Mouse (Mus musculus) spleen, adult 18-20 months (tissue): ENCODE results near the gene Sertad2.
A peak's percentile ranks its signal among the peaks of the same experiment; 100 is the strongest.

Experiments used
- DNase-seq, 2 experiments: peaks; one replicate each; pipeline ENCODE4 v3.0.0; 2022; ENCODE audit warnings: mixed read lengths in 2 of 2

Gene Sertad2

GRCm38 (mm10) chr11:20549481-20549880 is 6.4 kb downstream of the Sertad2 start:
- DNase-seq = no peak

- DNase-seq = no peak
Observed at GRCm38 (mm10) chr11:20550196-20550595, 7.1 kb downstream of the Sertad2 start.

GRCm38 (mm10) chr11:20552059-20552458 is 9.0 kb downstream of the Sertad2 start:
- no peak for DNase-seq

DNA sequence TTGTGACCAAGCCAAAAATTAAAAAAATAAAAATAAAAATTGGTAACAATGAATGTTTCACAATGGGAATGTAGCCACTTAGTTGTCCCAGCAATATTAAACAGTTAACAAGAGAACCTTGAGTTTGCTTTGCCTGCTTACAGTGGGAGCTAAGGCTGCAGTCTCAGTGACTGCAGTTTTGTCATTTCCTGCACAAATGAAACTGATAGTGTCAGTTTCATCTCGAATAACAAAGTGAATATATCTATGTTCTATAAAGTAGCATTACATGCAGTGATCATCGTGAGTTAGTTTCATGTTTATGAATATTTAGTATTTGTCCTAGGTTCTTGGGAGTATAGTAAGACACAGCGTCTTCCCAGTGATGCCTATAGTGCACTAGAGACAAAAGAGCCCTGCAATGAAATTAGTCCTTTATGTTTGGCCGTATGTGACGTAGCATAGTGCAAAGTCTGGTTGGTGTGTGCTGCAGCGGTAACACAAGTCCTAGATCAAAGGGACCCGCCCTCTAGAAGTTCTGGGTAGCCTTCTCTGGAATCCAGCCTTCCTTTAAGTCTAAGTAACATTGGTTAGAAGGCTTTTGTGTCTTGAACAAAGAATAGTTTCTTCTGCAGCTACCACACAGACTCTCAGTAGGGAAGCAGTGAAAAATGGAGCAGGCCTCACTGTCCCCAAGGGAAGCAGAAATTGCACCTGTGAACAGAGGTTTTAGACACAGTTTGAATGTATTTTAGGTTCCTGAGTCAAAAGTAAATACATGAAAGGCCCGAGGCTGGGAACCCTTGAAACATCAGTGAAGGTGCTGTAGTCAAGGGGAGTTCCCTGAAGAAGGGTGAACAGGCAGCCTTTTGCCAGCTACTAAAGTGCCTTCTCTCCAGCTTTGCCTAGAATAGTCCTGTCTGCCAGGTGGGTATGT is 10.0 kb downstream of the Sertad2 start:
- peak in 1 of 2 experiments; percentile 18 for DNase-seq

DNA sequence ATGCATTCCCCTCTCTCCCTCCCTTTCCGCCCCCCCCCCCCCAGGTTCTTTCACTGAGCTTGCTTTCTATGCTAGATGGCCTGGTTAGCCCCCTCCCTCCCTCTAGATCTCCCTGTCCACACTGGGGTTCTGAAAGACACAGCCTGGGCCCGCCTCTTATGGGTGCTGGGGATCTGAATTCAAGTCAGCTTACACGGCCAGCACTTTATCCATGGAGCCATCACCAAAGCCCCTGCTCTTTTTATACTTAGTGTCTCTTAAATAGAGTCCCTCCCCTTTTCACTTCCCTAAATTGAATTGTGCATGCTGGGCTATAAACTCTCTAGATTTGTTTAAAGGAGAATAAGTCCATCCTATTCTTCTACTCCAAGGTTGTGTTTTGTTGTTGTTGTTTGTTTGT is 12.6 kb downstream of the Sertad2 start:
- peak in 1 of 2 experiments; percentile 15 for DNase-seq

- no peak for DNase-seq
Observed at GRCm38 (mm10) chr11:20556163-20556911, 13.3 kb downstream of the Sertad2 start.

DNA sequence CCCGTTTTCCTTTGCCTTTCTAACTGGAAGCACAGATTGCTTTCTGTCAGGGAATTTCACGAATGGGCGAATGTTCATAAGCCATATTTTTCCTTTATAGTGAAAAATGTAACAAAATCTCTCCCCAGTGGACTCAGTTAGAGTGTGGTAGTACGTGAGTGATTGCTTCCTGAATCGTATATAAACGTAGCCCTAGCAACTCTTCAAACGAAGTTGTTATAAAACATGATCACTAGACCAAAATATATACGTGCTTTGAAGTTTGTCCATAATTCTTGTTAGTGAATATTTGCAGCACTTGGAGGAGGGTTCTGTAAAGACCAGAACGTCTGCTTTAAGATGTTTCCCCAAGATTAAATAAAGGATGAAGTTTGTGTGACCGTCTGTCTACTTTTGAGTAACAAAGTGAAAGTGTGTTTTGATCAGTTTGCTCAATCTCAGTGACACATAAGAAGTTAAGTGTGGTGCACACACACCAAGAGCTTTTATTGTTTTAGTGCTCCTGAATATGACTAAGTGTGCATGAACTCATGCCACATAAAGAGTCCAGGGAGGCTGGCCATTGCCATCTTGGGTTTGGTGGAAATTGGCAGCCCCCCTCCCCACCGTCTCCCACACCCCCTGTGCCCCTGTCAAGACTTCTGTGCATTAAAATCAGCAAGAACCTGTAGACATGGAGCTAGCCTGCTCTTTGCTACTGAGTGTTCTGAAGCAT is 16.3 kb downstream of the Sertad2 start:
- DNase-seq = no peak

DNA sequence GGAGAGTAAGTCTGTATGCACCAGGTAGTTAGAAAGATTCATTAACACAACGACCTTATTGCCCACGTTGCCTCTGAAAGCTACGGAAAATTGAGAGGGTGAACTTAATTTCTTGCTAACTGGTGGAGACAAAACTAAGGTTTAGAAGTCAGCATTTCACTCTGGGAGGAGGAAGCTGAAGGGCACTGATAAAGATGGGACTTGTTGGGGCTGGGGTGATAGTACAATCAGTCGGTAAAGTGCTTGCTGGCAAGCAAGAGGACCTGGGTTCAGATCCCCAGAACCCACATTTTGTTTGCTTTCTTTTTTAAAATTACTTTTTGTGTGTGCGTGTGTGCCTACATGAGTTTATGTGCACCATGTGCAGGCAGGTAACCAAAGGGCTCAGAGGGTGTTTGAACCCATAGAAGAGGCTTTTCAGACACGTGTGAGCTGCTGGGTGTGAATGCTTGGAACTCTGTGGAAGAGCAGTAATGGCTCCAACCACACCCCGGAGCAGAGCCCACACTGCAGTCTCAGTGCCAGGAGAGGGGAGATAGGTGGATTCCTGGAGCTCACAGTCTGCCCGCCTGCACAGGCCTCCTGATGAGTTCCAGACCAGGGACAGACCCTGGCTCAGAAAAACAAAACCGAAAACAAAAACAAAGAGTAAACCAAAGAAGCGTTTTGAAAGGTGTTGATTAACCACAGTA is 17.0 kb downstream of the Sertad2 start:
- DNase-seq = no peak

DNA sequence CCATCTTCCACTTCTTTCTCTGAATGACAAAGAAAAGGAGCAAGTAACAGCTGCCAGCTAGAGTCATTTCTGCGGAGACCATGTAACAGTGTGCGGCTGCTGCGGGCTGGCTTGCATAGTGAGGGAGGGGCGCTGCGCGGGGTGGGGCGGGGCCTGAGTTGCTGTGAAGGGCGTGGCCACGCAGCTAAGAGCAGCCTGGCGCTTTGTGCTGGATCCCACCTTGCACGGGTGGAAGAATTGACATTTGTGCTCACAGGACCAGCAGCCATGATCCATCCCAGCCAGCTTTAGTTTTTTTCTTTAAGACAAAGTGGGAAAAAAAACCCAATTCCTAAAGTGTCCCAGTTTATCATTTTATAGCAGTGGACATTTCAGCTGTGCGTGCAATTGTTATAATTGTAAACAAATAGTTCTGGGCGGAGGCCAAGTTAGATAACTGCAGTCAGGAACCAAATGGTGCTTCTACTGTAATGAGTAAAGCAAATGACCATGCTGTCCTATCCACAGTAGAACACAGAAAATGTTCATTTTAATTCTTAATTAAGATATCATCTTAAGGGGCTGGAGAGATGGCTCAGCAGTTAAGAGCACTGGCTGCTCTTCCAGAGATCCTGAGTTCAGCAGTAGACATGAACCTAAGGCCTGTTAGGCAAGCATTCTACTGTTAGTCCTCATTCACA is 18.4 kb downstream of the Sertad2 start:
- DNase-seq = peak in 1 of 2 experiments; percentile 42

- DNase-seq = no peak
Observed at GRCm38 (mm10) chr11:20565057-20565456, 22.0 kb downstream of the Sertad2 start.

GRCm38 (mm10) chr11:20571702-20572413 is 28.8 kb downstream of the Sertad2 start:
- no peak for DNase-seq

- DNase-seq = no peak
Observed at GRCm38 (mm10) chr11:20576046-20576635, 33.1 kb downstream of the Sertad2 start.

DNA sequence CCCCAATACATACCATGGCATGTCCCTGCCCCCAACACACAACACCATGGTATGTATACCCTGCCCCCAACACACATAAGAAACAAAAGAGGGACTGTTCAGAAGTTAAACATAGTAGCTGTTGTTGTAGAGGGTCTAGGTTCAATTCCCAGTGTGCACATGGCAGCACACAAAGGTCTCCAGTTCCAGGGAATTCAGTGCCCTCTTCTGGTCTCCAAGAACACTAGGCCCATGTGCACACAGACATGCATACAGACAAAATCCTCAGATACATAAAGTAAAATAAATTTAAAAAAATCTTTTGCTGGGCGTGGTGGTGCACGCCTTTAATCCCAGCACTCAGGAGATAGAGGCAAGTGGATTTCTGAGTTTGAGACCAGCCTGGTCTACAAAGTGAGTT is 39.7 kb downstream of the Sertad2 start:
- no peak for DNase-seq

GRCm38 (mm10) chr11:20585297-20585696 is 42.2 kb downstream of the Sertad2 start:
- no peak for DNase-seq

DNA sequence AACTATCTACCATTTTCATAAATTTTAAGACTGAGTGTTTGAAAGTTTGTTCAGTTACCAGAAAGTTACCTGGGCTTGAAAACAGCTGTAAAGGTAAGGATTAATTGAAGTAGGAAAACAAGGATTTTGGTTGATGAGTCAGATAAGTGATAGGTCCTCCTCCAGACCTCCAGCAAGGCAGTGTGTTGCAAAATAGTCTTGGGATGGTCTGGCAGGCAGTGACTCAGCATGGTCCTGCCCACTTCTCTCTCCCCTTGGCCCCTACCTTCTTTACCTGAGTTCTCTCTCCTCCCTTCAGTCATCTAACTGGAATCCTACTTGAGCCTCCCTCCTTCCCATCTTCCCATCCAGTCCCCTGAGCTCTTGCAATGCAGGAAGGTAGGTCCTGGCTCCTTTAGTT is 43.1 kb downstream of the Sertad2 start:
- no peak for DNase-seq

GRCm38 (mm10) chr11:20589393-20589792 is 46.3 kb downstream of the Sertad2 start:
- no peak for DNase-seq

- peak in 1 of 2 experiments; percentile 42 for DNase-seq
Observed at GRCm38 (mm10) chr11:20592010-20592409, 49.0 kb downstream of the Sertad2 start.

DNA sequence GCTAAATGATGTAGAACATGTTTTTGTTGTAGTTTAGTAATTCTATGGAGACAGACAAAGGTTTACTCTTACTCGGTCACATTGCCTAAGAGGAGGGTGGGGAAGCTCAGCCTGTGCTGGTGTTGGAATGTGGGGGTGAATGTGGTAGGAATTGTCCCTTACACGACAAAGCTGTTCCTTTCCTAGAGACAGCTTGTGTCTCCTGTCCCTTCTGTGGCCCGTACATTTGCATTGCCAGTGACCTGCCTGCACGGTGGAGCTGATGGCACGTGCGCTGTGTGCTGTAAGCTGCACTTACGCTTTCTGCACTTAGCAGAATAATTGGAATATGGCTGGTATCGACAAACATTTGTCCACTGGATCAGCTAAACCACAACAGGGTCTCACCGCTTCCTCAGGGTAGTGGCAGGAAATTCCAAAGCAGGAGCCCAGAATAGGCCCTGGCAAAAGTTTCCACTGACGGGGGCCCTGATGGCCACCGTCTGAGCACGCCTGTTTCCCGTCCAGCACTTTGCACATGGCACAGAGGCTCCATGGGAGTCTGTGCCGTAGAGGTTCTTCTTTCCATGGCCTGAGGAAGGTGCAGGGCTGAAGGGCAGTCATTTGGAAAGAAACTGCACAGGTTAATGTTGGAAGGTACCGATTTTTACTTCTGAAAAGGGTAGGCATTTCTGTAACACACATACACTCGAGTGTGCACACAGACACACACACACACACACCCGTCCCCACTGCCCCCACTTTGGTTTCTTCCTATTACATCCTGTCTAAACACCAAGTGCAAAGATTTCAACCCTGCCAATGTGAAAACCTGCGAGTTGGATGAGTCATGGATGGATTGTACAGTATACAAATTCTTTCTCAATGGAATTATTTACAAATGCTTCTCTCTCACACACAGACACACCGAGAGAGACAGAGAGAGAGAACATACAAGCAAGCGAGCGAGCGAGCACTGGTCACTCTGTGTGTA is 51.5 kb downstream of the Sertad2 start:
- DNase-seq = no peak

DNA sequence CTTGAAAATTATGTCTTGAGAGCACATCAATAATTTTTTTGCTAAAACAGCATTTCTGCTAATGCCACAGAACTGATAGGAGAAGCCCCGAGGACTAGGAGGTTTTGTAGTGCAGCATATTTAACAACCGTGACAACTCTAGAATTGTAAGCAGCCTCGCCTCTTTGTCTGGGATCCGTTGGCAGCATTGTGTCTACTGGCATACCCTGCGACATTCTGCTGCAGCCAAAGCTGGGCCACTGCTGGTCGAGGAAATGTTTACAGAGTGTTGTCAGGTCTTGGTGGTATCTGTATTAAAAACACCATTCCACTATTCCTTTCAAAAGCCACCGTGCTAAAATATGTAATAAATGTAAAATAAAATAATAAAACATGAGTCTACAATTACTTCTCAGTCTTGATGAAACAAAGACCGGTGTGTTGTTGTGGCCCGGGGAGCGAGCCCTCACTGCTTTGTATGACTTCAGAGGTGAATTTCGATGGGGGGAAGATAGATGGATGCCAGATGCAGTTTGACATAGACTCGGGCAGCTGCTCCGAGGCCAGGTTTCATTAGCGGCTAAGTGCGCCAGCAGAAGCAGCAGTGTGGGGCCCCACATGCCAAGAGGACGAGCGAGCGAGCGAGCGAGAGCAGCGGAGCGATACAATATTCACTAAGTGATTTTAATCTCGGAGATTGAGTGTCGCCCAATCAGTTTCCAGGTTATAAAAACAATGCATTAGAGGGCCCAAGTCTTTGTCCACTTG is 60.2 kb downstream of the Sertad2 start:
- no peak for DNase-seq
